Mouse (Mus musculus): Measurements from ENCODE around the gene Mrs2.

The Mrs2 gene

DNA sequence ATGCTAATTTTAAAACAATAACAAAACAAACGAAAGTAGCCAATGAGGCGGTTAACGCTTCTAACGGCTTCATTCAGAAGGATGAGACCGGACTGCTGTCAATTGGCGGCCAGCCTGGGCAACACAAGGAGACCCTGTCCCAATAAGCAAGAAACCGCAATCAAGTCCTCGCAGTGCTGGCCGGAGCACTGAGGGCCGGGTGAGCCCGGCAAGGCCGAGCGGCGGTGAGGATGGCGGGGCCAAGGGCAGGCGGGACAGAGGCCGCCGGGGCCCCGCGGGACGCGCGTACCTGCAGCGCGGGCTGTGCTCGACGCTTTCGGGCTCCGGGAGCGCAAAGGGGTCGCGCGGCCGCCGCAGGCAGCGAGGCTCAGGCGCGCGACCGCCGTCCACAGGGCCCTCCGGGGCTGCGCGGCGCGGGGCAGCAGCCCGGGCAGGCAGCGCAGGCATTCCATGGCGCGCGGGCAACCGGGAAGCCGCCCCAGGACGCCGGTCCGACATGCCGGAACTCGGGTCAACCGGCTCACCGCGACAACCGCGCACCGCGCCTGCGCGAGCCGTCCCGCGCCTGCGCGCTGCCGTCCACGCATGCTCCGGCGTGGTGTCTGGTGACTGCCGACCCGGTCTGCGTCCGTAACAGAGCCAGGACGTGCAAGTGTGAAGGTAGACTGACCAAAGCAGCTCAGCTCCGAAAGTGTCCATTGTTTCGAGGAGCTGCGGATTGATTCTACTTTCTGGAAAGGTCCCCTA, at the start of gene Mrs2:
TSS of gene Mrs2 (minus strand) at position 587 of the 747 bp plus-strand sequence.
- peak; percentile 83 for DNase-seq (ENCODE audit: low read depth)

DNA sequence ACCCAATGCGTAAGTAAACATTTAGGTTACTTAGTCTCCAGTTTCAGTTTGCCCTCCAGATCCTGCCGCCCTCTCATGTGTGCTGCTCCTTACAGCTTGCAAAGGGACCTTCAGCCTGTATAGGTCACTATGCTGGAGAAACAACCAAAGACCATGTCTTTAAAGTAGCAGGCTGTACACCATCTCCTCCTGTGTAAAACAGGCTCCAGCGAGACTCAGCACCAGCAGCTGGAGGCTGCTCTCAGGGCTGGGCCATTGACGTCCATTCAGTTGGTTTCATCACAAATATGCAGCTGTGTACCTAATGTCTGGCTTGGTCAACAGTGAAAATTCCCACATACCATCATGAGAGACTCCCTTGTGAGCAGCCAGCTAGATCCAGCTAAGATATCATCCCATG, 49.6 kb upstream of the Mrs2 start:
- no peak for DNase-seq (ENCODE audit: low read depth)

DNA sequence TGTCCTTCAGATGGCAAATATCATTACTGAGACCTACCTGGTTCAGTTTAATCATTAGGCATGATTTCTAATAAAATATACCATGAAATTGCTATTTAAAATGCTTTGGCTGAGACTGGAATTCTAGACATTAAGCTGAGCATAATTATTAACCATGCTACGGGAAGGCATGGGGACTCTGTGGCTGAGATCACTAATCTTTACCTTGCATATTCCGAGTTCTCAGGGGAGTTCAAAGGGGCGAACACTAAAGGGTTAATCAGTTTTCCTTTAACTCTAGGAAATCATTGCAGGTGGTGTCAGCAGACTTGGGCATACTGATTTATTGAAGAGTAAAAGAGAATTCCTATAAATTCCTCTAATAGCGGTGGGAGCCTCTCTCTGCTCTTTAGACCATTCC, 47.0 kb upstream of the Mrs2 start:
- no peak for DNase-seq (ENCODE audit: low read depth)

DNA sequence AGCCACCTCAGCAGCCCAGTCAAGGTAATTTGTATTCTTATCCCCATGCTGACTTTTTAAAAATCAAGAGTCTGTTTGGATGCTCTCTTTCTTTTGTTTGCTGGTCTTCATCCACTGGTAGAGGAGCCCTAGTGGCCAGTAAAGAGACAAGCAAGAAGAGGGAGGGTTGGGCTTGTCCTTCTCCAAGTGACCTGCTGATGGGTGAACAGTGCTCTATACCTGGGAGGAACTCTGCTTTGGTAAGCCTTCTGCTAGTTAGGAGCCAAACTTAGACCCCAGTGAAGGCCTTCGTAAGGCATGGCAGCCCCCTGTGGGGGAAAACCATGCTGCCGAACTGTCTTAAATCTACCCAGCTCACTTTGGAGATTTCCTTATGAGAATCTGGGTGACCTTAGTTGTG, 46.5 kb upstream of the Mrs2 start:
- DNase-seq (ENCODE audit: low read depth) = no peak

DNA sequence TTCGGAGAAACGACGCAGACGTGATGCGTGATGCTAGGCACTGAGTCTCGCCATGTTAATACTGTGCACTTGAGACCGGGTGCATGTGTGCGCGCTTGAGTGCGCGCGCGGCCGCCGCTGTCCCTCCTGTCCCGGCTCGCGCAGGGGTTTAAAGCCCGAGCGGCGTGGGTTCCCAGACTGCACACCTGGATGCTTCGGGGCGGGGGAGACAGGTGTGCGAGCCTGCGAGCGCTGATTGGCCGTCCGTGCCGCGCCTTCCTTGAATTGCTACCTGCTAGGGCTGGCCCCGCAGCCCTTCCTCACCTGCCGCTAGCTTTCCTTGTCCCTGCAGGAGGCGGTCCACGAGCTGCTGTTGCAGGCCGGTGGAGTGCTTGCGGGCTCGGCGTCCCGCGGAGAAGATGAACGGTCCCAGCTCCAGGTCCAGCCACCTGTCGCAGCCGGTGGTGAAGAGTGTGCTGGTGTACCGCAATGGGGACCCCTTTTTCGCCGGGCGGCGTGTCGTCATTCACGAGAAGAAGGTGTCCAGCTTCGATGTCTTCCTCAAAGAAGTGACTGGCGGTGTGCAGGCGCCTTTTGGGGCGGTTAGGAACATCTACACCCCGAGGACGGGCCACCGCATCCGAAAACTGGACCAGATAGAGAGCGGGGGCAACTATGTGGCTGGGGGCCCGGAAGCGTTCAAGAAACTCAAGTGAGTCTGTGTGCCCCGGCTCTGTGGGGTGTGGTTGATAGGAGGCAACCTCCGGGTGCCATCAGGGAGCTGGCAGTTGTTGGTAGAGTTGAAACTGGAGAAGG, 35.9 kb upstream of the Mrs2 start, which contains the start of gene Dcdc2a:
TSS of gene Dcdc2a (plus strand) at position 132 of the 795 bp plus-strand sequence.
- DNase-seq (ENCODE audit: low read depth) = no peak

DNA sequence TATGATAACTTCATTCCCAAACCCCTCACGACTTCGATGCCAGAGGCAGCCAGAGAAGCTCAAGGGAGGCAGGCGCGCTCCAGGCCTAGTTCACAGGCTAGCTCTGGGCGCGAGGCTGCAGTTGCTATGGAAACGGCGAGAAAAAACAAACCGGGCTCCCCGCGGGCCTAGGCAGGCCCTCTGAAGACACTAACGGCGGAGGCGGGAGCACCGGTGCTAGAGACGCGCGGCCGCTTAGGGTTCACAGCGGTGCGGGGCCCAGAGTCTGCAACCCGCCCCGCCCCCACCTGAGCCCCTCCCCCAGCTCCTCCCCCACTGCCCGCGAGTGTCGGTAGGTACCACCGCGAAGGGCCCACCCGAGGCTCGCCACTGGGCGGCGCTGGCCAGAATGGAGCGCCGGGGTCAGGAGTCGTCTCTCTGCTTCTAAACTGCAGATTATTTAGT, 35.0 kb upstream of the Mrs2 start:
- DNase-seq (ENCODE audit: low read depth) = no peak

DNA sequence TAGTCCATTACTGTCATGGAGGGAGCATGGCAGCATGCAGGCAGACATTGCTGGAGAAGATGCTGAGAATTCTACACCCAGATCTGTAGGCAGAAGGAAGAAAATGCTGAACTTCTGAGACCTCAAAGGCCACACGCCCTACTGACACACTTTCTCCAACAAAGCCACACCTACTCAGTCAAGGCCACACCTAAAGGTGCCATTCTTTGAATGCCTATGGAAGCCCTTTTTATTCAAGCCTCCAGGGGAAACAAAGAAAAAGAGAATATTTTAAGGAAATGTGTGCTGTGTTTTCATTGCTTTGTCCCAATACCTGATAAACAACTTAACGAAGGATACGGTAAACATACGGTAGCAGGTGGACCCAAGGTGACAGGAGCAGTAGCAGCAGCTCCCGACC, 32.5 kb upstream of the Mrs2 start:
- DNase-seq (ENCODE audit: low read depth) = no peak

DNA sequence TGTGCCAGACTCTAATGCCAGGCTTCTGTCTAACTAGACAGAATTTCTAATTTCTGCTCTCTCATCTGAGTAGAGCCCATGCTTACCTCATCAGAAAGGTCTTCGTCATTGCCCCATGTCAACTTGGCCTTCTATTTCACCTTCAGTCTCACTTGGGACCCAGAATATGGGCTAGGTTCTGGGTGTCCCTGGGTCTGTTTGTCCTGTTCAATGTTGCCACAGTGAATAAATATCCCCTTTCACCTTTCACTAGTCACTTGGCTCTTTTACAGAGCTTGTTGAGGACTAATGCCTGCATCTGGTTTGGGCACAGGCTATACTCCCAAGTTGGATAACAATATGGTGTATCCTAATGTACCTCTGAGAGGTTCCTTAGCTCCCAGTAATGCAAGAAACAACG, 19.3 kb upstream of the Mrs2 start:
- no peak for DNase-seq (ENCODE audit: low read depth)

DNA sequence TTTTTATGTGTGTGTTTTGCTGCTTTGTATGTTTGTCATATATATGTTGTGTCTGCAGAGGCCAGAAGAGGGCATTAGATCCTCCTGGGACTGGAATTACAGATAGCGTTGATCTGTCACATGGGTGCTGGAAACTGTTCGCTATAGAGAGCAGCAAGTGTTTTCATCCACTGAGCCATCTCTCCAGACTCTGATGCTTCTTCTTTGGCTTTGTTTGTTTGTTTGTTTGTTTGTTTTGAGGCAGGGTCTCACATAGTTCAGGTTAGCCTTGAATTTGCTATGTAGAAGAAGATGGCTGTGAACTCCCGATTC, 6.9 kb upstream of the Mrs2 start:
- no peak for DNase-seq (ENCODE audit: low read depth)

DNA sequence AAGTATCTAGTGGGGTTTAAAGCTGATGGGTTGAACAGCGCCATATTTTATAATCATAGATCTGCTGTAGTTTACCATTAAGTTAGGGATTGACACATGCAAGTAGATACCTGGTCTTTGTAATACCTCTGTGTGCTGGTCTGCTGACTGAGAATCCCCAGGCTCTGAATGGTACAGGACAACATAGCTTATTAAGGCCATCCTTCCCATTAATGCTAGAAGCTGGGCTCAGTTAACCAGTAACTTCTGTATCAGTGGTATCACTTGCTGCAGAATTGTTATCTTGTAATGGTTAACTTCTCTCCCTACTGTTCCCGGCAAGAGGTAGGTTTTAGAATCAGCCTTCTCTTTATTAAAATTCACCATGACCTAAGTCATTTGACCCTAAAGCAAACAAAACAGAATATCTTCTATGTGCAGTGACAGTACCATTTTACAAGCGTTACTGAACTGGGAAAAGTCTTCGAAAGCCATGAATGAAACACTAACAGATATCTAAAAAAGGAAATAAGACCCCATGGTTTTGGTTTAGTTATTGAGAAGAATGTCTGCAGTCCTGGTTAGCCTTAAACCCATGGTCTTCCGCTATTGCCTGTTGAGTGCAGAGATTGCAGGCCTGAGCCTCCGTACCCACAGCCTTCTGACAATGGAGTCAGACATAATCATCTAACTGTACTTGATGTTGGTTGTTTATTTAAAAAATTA, 6.4 kb upstream of the Mrs2 start:
- no peak for DNase-seq (ENCODE audit: low read depth)

DNA sequence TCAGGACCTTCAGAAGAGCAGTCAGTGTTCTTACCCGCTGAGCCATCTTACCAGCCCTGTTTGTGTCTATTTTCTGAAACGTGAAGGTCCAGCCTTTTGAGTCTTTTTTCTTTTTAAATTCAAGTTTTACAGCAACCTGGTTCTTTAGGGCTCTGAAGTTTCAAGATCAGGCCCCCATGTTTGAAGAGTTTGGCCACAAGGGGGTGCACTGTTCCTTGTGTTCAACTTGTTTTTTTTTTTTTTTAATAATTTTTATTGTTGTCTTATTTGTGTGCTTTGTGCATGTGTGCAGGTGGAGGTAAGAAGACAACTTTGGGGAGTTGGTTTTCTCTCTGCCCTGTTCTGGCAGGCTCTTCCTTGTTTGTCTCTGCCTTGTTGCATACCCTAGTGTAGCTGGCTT, 4.5 kb upstream of the Mrs2 start:
- no peak for DNase-seq (ENCODE audit: low read depth)

DNA sequence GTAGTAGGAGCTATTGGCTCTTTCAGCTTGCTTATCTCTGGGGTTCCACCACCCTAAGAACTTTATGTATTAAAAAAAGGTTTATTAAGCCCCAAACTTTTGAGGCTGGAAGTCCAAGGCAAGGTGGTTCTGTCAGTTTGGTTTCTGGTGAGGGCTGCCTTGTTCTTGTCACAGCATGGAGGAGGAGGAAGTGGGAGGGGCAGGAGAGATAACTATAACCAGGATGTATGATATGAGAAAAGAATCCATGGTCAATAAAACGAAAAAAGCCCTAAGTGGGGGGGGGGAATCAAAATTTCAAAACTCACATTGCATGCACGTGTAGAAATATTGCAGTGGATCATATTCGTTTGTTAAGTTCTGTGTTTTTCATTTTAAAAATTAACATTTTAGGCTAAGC, 3.0 kb upstream of the Mrs2 start:
- DNase-seq (ENCODE audit: low read depth) = no peak

DNA sequence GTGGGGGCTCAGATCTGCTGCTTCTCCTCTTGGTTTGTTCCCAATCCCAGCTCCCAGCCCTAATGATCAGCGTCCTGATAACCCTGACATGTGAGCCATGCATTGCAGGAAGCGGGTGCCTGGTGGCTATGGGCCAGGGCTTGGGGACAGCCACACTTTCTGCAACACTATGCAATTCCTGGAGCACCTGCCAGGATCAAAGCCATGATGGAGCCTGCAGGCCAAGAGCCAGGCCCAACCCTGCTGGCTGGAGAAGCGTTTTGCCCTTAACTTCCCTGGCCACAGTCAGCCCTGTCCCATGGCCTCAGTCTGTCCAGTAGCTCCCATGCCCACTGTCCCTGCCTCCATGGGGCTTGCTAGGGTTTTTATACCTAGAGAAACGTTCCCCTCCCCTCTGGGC, 2.2 kb upstream of the Mrs2 start:
- DNase-seq (ENCODE audit: low read depth) = no peak

DNA sequence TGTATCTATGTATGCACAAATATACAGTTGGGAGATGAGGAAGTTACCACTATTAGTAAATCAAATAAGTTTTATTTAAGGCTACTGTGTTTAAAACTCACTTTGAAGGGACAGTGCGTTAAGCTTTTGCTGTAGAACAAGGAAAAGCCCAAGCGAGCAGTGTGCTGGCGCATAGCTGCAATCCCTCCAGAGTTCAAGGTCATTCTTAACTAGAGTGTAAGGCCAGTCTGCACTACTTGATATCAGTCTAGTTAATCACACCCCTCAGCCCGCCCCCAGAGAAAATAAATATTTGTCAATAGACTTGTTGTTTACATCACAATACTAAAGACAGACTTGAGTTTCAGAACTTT, 337 bp upstream of the Mrs2 start:
- no peak for DNase-seq (ENCODE audit: low read depth)

DNA sequence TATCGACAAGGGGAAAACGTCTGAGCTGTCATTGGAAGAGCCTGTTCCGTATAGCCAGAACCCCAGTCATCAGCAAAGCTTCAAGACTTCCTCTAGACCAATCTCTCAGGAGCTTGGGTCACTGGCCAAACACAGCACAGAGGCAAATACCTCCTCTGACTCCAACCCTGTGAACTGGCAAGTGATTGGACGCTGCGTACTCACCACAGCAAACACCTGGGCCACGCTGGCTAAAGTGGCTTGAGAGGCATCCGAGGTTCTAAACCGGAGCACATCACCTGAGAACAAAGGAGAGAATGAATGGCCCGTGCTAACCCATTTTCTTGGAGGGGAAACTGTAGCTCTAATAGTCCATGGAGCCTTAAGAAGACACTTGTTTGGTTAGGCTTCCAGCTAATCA, 1.9 kb downstream of the Mrs2 start:
- no peak for DNase-seq (ENCODE audit: low read depth)

DNA sequence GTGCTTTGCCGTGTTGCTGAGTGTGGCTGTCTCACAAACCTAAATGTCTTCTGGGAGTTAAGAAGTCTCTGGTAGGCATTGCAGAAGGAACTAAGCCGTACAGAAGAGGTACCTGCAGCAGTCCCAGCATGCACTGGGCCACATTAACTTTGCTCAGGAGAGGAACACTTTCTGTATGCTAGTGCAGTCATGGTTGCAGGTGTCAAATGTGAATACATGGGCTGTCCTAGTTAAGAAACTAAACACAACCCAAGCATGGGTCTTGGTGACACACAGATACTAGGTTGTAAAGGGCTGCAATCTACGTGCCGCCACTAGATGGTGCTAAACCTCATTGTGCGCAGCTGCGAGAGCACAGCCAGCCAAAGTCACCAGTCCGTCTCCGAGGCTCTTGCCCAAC, 13.1 kb downstream of the Mrs2 start:
- no peak for DNase-seq (ENCODE audit: low read depth)

DNA sequence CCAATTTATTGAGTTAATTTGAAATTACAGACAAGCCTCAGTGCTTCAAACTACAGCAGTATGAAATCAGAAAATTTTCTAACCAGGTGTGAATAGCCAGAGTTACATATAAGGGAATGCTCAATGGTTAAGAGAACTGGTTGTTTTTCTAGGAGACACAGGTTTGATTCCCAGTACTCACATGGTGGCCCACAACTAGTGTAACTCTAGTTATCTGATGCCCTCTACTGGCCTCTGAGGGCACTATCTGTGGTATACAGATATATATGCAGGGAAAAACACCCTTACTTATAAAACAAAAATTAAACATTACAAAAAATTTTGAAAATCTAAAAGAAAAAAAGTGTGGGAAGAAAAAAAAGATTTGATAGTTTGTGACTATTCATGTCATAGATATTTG, 17.2 kb downstream of the Mrs2 start:
- no peak for DNase-seq (ENCODE audit: low read depth)

DNA sequence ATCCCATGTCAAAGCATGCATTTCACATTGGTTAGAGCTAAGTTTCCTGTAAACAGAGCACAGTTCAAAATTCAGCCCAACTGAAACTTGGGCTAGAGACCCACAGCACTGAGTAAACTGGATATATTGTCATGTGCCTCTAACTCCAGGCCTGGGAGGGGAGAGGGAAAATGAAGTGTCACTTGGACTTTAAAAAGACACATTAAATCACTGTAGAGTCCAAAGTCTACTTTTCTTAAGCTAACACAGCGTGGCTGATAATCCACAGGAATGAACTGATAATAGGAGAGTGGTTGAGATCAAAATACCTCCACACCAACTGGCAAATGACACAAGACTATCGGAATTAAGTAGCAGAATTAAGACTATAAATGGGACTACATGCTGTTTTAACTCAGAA, 20.6 kb downstream of the Mrs2 start:
- DNase-seq (ENCODE audit: low read depth) = no peak

DNA sequence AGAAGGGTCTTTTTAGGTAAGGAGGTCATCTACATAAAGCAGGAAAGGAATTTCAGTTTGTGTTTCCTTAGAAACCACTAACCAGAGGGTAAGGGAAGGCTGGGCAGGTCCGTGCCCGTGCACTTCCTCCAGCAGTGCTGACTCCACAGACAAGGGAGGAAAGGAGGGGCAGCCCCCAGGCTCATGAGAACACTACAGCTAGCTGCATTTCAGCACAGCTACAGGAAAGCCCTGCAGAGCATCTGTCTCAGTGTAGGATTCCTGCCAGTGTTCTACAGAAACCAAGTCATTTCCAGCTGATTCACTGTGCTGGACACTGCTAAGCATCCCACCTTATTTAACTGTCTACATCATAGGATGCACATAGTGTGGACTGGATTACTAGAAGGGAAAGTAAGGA, 27.0 kb downstream of the Mrs2 start:
- no peak for DNase-seq (ENCODE audit: low read depth)

DNA sequence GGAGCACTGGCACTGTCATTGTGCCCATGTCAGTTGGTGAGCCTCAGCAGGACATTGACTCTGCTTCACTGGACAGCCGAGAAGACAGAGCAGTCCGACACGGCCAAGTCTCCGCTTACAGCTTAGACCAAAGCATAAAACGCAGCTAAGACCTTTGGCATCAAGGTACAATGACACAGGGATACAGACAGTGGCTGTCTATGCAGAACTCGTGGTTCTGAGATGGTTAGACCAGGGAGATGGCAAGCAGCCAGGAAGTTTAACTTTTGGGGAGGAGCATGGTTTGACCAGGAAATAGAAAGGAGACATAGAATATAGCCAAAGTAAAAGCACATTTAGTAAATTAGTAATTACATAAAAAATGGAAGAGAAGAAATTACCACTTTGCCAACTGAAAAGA, 31.2 kb downstream of the Mrs2 start:
- DNase-seq (ENCODE audit: low read depth) = no peak

DNA sequence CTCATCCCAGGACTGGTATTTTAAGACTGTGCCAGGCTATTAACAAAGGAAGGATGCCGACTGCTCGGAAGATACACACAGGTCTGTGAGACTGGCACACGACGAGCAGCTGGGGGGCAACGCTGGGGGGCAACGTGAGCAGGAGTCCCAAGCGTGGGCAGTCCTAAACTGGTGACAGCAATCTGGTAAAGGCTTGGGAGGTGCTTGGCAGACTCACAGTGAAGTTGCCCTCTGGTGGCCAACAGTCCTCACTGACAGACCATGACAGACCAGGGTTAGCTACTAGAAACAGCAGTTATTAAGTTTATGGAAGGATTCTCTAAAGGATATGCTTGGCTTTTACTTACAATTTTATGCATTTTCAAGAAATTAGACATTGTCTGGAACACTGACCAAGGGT, 31.8 kb downstream of the Mrs2 start:
- DNase-seq (ENCODE audit: low read depth) = peak; percentile 27

DNA sequence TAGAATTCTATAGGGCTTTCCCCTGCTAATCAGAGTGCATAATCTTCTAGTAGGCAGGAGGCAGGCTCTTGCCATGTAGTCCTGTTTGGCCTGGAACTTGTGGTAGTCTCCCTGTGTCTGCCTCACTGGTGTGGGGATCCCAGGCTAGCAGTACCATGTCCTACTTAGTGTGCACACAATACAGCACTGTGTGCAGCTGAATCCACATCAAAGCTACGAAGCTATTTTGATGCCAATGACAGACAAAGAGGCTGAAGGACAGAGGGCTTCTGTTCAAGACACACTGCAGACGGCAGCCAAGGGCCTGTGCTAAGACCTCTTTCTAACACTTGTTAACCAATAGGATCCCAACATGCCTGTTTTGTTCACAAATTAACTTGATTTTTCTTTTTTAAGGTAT, 34.7 kb downstream of the Mrs2 start:
- no peak for DNase-seq (ENCODE audit: low read depth)

DNA sequence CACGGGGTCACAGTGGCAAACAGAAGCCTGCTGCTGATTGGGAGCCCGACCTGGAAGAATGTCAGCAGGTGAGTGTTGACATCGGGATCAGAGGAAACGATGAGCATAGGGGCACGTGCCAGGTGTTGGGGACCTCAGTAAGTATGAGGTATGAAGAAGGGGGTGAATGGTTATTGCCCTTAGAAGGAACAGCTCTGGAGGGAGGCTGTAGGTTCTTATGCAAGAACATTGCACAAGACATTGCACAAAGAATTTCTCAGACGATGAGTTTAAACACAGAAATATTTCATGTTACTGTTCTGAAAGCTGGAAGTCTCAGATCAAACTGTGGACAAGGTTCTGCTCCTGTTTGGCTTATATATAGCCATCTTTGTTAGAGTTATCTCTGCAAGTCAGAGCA, 39.1 kb downstream of the Mrs2 start:
- no peak for DNase-seq (ENCODE audit: low read depth)

Data from fibroblast of lung, adult 2 months (primary cell).